Mouse (Mus musculus) right cerebral cortex, postnatal 14 days (tissue): Measurements from ENCODE around the gene Gm13889.

ENCODE experiments used
- DNase-seq: peaks from one replicate; pipeline ENCODE4 v3.0.0; 2022

Gm13889 gene

DNA sequence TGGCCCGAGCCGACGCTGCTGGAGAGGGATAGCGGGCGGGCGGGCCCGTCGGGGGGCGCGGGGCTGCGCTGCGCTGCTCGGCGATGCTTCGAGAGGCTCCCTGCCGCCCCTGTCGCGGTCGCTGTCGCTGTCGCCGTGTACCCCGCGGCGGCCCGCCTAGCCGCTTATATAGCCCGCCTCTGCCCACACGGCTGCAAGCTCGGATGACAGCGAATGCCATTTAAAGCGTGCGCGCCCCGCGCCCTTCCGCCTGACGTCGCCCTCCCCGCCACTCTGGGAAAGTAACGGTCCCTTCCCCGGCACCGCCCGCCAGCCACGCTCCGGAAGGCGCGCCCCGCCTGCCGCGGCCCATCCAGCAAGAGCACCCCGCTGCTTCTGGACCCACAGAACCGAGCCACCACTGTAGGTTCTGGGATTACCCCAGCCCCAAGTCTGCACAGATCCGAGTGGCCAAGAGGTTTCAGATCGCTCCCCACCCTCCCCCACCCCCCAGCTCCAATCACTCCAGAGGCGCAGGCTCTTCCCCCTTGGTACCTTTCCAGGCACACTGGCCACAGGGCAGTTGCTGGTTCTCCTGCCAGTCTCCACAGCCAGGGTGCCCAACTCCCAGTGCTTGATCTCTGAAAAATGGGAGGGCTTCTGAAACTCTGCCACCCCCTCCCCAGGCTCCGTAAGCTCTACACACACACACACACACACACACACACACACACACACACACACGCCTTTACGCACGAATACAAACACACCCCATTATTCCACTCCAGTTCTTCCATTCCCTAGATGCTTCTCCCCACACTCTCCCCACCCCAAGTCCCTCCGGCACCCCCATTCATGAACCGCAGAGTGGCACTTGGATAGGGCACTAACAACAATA is at the start of gene Gm13889:
Gene Gm13889, minus strand, starts transcription at position 294 of the 877 bp plus-strand sequence.
- peak; percentile 90 for DNase-seq

GRCm38 (mm10) chr2:94002331-94002730 is 45.3 kb upstream of the Gm13889 start:
- peak; percentile 95 for DNase-seq

GRCm38 (mm10) chr2:94001918-94002317 is 44.9 kb upstream of the Gm13889 start:
- no peak for DNase-seq

DNA sequence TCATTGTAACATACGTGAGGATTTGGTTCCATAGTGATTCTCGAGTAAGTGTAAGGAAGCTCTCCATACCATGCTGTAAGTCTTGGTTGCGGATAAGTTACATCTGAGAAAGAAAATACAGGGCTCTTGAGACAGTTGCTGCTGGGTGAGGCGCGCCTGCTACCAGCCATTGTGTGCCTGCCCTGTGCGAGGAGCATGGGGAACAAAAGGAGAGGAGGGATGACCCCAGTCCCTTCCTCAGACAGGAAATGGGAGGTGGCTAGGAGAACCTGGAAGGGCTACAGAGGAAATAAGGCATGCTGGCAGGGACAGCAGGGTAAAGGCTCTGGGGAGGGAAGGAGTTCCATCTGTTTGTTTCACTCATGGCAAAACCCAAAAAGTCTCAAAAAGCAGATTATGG is 44.4 kb upstream of the Gm13889 start:
- no peak for DNase-seq

DNA sequence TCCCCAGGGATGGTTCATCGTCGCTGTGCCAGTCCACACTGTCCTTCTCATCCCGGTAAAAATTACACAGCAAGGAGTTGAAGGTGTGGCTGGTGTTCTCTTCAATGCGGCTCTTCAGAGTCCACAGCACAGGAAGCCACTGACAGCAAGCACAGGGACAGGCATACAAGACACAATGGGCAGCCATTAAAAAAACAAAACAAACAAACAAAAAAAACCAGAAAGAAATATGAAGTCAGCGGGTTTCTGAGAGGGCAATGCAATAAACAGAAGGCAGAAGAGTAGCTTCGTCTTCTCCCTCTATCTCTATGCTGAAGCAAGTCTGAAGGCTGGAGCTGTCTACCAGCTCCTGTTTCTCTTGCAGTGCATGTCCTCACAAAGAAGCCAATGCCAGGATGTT is 39.3 kb upstream of the Gm13889 start, which contains the start of gene Gm27027:
Gene Gm27027, minus strand, starts transcription at position 101 of the 400 bp plus-strand sequence.
- no peak for DNase-seq

- no peak for DNase-seq
Measured at GRCm38 (mm10) chr2:93992810-93993209, 35.8 kb upstream of the Gm13889 start.

- DNase-seq = no peak
Measured at GRCm38 (mm10) chr2:93992259-93992658, 35.3 kb upstream of the Gm13889 start.

GRCm38 (mm10) chr2:93991336-93991735 is 34.3 kb upstream of the Gm13889 start:
- no peak for DNase-seq

DNA sequence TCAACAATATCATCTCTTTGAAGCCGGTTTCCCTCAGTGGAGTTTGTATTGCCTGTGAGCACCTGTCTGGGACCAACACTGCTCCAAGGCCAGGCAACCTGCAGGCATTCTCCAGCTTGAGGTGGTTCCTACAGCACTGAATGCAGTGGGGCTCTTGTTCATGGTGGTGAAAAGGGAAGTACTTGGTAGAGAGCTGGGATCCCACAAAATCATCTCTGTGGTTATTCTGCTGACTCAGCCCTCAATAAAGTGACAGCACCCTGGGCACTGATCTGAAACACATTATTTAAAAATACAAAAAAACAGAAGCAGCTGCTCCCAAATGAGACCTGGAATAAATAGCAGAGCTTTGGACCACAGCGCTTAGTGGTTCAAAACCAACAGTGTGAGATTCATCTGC is 31.4 kb upstream of the Gm13889 start:
- DNase-seq = no peak

- DNase-seq = no peak
Measured at GRCm38 (mm10) chr2:93982457-93983235, 25.6 kb upstream of the Gm13889 start.

DNA sequence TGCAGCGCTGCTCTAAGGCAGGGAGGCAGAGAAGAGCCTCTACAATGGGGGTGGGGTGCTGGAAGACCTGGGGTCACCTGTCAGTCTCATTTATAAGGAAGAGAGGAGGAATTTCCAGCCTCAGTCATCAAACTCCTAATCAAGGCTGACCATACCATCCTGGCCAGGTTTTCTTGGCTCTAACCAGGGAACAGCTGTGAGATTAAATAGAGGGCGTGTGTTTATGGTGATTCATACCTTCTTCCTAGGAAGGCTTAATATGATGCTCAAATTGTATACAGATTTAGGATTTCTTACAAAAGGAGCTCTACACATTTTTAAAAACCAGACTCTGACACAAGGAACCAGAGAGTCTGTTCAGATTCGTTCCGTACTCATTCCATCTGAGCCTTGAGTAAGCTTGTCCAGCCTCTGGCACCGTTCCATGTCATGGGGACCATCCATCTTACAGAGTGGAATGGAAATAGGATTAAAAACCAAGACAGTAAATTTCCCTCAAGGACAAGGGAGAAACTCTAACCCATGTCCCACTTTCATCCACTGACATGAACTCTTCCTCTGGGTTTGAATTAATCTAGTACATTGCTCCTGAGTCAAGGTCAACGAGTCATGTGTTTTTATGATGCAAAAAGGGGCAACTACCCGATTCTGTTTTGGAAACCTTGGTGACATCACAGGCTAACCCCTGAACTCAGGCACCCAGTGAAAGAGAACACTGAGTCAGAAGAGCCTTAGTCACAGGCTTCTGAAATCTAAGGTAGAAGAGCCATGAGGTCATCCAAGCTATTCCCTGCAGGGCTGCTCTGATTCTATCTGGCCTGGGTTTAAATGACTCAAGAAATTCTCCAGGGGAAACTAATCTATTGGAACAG is 22.5 kb upstream of the Gm13889 start:
- no peak for DNase-seq

GRCm38 (mm10) chr2:93976436-93977252 is 19.6 kb upstream of the Gm13889 start:
- peak; percentile 58 for DNase-seq

DNA sequence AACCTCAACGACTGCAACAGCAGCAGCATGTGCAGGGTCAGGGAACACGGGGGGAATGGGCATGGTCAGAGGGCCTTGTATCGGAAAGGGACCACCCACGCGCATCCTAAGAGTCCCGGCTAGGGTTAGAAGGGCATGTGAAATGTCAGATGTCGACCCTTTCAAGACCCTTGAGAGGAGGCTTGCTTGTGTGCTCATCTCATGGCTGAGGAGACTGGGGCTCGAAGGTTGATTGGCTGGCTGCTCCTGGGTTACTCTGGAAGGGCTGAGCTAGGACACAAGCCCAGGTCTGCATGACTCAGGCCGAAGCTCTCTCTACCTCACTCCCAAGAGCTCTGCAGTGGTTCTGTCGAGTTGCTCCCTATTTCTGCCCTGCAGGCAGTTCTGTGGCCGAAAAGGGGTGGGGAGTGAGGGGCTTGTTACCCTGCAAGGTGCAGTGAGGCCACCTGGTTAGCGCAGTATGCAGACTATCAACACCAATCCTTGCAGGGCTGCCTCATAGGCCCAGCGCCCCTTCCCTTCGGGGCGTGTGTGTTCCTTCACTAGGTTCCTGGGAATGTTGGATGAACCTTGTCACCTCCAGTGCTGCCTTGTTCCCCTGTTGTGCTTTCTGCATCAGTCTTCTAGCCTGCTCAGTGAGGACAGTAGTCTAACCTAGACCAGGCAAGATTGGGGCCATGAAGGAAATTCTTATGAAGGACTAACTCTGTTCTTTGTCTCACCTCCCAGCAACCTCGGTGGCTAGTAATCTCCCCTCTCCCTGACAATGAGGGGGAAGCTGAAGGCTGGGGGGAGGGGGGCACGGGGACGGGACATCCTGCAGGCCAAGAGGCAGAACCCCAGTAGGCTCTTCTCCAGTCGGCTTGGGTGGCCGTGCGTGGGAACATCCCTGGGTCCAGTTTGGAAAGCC is 18.8 kb upstream of the Gm13889 start:
- DNase-seq = no peak

DNA sequence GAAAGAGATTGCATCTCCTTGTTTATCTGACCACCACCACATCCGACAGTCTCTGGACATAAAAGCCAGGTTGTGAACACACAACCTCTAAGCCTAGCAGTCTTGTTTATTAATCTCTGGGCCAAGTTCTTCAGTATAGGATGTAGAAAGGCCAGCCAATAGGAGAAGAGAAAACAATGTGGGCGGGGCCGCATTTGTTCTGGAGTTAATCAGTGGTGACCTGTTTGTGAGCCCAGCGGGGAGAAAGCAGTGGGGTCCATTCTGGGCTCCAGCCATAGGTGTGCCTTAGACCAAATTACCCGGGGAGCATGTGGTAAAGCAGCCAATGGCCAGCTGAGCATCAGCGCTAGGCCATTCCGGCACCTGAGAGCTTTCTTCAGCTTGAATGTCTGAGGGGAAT is 18.0 kb upstream of the Gm13889 start:
- no peak for DNase-seq

DNA sequence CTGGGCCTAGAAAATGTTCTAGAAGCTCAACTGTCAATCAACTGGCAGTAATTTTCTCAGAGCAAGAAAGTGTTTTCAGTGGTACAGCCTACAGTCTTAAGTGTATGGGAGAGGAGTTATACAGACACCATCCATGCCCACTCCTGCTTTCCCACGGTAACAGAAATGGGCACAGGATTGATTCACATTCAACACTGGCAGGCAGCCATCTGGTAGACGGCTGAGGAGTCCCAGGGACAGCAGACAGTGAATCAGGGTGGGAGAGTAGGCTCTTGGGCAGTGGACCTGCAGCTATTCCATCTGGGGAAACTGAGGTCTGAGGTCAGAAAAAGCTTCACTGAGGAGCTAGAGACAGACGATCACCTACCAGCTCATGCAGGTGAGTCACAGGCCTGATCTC is 14.6 kb upstream of the Gm13889 start:
- no peak for DNase-seq

GRCm38 (mm10) chr2:93964494-93965160 is 7.6 kb upstream of the Gm13889 start:
- peak; percentile 34 for DNase-seq

DNA sequence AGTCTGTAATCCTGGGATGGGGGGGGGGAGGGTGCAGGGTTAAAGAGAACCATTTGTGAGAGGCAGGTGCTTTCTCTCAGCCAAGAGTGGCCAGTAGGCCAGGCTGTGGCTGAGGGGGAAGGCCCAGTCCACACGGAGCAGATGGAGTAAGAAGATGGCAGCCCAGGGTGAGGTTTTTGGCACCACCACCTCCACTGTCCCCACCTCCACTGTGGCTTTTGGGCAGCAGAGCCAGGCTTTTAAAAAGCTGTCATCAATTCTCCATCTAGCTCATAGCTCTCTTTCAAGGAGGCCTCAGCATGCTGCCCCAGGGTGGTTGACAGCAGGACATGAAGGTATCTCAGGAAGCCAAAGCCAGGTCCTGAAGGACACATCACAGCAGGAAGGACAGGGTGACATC is 6.8 kb upstream of the Gm13889 start:
- no peak for DNase-seq

DNA sequence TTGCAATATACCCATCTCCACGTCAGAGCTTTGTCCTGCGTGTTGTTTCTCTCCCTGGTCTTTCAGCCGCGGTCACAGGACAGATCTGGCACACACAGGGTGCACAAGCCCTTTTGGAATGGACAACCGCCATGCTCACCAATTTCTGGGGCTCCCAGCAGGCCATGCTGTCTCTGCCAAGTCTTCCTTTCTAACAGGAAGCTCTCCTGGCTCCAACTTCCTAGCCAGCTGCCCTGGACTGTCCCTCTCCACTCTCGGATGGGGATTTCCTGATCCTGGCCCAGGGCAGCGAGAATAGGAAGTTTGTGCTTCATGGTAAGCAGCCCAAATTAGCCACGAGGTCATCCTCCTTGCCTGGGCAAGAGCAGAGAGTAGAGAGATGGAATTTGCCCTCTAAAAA is 4.7 kb upstream of the Gm13889 start:
- DNase-seq = no peak

DNA sequence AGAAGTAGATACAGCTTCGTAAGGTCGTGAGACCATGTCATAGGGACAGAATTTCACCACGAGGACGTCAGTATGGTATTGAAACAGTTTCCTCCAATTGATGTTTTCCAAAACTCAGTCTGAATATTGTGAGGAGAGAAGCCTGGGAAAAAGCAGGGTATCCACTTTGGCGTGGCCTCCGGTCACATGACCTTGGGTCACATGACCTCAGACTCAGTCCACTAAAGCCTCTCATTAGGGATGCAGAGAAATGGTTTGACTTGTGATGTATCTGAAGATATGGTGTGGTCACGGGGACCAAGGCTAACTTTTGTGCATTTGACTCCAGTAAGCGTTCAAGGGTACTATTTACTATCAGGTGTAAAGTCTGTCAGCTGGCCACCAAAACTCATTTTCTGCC is 2.3 kb upstream of the Gm13889 start:
- DNase-seq = no peak

DNA sequence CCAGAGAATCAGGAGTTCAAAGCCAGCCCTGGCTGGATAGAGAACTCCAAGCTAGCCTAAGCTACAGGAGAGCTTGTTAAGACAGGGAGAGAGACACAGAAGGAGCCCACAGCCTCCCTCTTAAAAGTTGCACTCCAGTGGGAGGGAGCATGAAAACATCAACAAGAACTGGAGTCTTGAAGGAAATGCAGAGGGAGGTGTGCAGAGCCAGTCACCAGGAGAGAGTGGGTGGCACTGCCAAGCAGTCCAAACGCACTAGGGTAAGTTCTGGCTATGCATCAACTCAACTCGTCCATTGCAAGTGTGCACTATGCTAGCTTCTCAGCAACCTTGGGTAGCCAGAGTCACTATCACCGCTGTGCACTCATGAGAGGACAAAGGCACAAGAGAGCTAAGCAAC is 1.2 kb upstream of the Gm13889 start:
- DNase-seq = no peak
